Comparison of ENCODE assay signal across 7 mouse cellular contexts in genomic region chr6:146775864-146776263, GRCm38 (mm10). TPM values are rescaled to one million over a fixed set of nuclear protein-coding genes. Genes with fewer than 3 reads are reported as not detected.
DNase-seq lines count a peak whose midpoint lies in the region; ATAC-seq and TF ChIP-seq lines count a peak whose summit lies in the region.
"Not testable (repeated sequence)": the region's sequence is repeated elsewhere in the genome, so short reads cannot be mapped to it uniquely, and the experiment has no call there.
"Had no signal": no experiment of that assay in that cellular context is flagged by ENCODE, and none has a peak within 500 bp of the region (broad histone marks: within the 10 kb centered on the region; RNA-seq: fewer than 3 reads in every experiment).

No protein-coding gene starts in this region.

- not testable (repeated sequence) for TF ChIP-seq CTCF in bone marrow, adult 2 months (IDR thresholded peaks at IDR 0.05; ENCODE audit: control insufficient read depth, insufficient read depth, low read length); liver, postnatal 0 days (IDR thresholded peaks at IDR 0.05; ENCODE audit: low read depth)

- TF ChIP-seq EP300 in liver, postnatal 0 days (IDR thresholded peaks at IDR 0.05; ENCODE audit: low read depth): not testable (repeated sequence)

- peak; percentile 49; the same call in 1 of the 2 replicates for ATAC-seq in liver, postnatal 0 days
- peak; percentile 64 for ATAC-seq in megakaryocyte progenitor cell, adult 5-6 weeks (replicated peaks; ENCODE audit: poor library complexity)
- ATAC-seq in neutrophil, adult 5-6 weeks (ENCODE audit: extremely low read depth, insufficient number of reproducible peaks, low FRiP score, poor library complexity, severe bottlenecking): peak; percentile 45; the same call in 1 of the 2 replicates

- H3K9ac ChIP-seq in liver, postnatal 0 days (replicated peaks): not testable (repeated sequence)

- H3K4me1 ChIP-seq in bone marrow, adult 2 months (ENCODE audit: control insufficient read depth, insufficient read depth, low read length); liver, postnatal 0 days (ENCODE audit: insufficient read depth): not testable (repeated sequence)

- peak; percentile 63 for DNase-seq in heart, adult 11 months
- not testable (repeated sequence) for DNase-seq in liver, postnatal 0 days

- H3K9me3 ChIP-seq in liver, postnatal 0 days (ENCODE audit: low read length): not testable (repeated sequence)

- H3K4me3 ChIP-seq in bone marrow, adult 2 months (replicated peaks; ENCODE audit: control insufficient read depth, low read depth, low read length); liver, postnatal 0 days (ENCODE audit: low read depth, low read length): not testable (repeated sequence)

- H3K27ac ChIP-seq in bone marrow, adult 2 months (ENCODE audit: control insufficient read depth, insufficient read depth, low read depth, low read length, poor library complexity): 0 out of 2 replicates have a peak overlapping the region, but pooled peaks have one; percentile 40
- H3K27ac ChIP-seq in liver, postnatal 0 days (ENCODE audit: low read depth): not testable (repeated sequence)

- 49% methylated on average over 8 of the region's 8 CpGs for WGBS in bone marrow, adult 2 months
- 60% methylated on average over 8 of the region's 8 CpGs for WGBS in liver, postnatal 0 days (ENCODE audit: insufficient replicate concordance)

- peaks cover 15% of the 10 kb centered on the region for H3K36me3 ChIP-seq in liver, postnatal 0 days (replicated peaks; ENCODE audit: insufficient read depth, low read length)

- not testable (repeated sequence) for H3K27me3 ChIP-seq in liver, postnatal 0 days (ENCODE audit: insufficient read depth, low read length)

- not testable (repeated sequence) for TF ChIP-seq POLR2A in bone marrow, adult 2 months (IDR thresholded peaks at IDR 0.05; ENCODE audit: borderline replicate concordance, control insufficient read depth, low read depth, low read length)

- H3K4me2 ChIP-seq in liver, postnatal 0 days (ENCODE audit: low read depth, low read length): not testable (repeated sequence)

RNA-seq across cellular contexts. Expression of gene Arntl2, which starts 20.0 kb away (rescaled TPM):
- polyA plus RNA-seq in bone marrow, adult 2 months (2011; ENCODE audit: insufficient read depth, insufficient read length, low replicate concordance, missing spikeins): 0.85 TPM in 1 of 2 replicates, not detected in the other
- 0.17 and 0.72 TPM in 2 replicates for polyA plus RNA-seq in liver, postnatal 0 days (2015; fragmentation: Nextera tagmentation; extraction: Ambion mirVana)
- total RNA-seq in megakaryocyte progenitor cell, adult 5-6 weeks (2015): not detected in 2 replicates
- total RNA-seq in megakaryocyte progenitor cell, adult 5-6 weeks (2017): not detected in 2 replicates
- 0.93 TPM in 1 of 2 replicates, not detected in the other for total RNA-seq in neutrophil, adult 5-6 weeks (2017)
- total RNA-seq: common myeloid progenitor, adult 5-6 weeks had no signal
- polyA plus RNA-seq: erythroblast, embryonic 14.5 days had no signal

RNA-seq across cellular contexts. Expression of gene Stk38l, which starts 51.1 kb away (rescaled TPM):
- 5.1 and 12.4 TPM in 2 replicates for polyA plus RNA-seq in bone marrow, adult 2 months (2011; ENCODE audit: insufficient read depth, insufficient read length, low replicate concordance, missing spikeins)
- 4.0 and 4.5 TPM in 2 replicates for polyA plus RNA-seq in liver, postnatal 0 days (2015; fragmentation: Nextera tagmentation; extraction: Ambion mirVana)
- total RNA-seq in megakaryocyte progenitor cell, adult 5-6 weeks (2015): 2.5 and 3.0 TPM in 2 replicates
- total RNA-seq in megakaryocyte progenitor cell, adult 5-6 weeks (2017): 2.3 and 2.4 TPM in 2 replicates
- total RNA-seq in neutrophil, adult 5-6 weeks (2017): 11.8 and 13.4 TPM in 2 replicates
